Mouse (Mus musculus) retina, postnatal 7 days (tissue): Measurements from ENCODE around the gene Tmem248.
"Not testable (repeated sequence)": the region's sequence is repeated elsewhere in the genome, so short reads cannot be mapped to it uniquely, and the experiment has no call there.

Source experiments
- DNase-seq: peaks from one replicate; pipeline ENCODE4 v3.0.0-alpha.2; 2012; ENCODE audit warnings: low read depth, low spot score

Tmem248 gene

GRCm38 (mm10) chr5:130255799-130256525 is 39.1 kb downstream of the Tmem248 start:
- not testable (repeated sequence) for DNase-seq

GRCm38 (mm10) chr5:130256678-130257271 is 39.9 kb downstream of the Tmem248 start:
- DNase-seq = peak; percentile 96

GRCm38 (mm10) chr5:130257303-130257702 is 40.4 kb downstream of the Tmem248 start:
- DNase-seq = no peak

- DNase-seq = no peak
Observed at GRCm38 (mm10) chr5:130263454-130263853, 46.6 kb downstream of the Tmem248 start.

GRCm38 (mm10) chr5:130264433-130265005 is 47.6 kb downstream of the Tmem248 start:
- DNase-seq = no peak

GRCm38 (mm10) chr5:130266651-130267050 is 49.8 kb downstream of the Tmem248 start:
- no peak for DNase-seq

- no peak for DNase-seq
Observed at GRCm38 (mm10) chr5:130267316-130267715, 50.4 kb downstream of the Tmem248 start.

GRCm38 (mm10) chr5:130268976-130269375 is 52.1 kb downstream of the Tmem248 start:
- no peak for DNase-seq

GRCm38 (mm10) chr5:130272344-130272743 is 55.5 kb downstream of the Tmem248 start:
- no peak for DNase-seq

- DNase-seq = no peak
Observed at GRCm38 (mm10) chr5:130273046-130273445, 56.2 kb downstream of the Tmem248 start.

- no peak for DNase-seq
Observed at GRCm38 (mm10) chr5:130275509-130275908, 58.6 kb downstream of the Tmem248 start.

GRCm38 (mm10) chr5:130278011-130278472 is 61.2 kb downstream of the Tmem248 start:
- no peak for DNase-seq

- DNase-seq = no peak
Observed at GRCm38 (mm10) chr5:130283079-130283732, 66.3 kb downstream of the Tmem248 start.

GRCm38 (mm10) chr5:130288106-130288505 is 71.2 kb downstream of the Tmem248 start:
- no peak for DNase-seq

- no peak for DNase-seq
Observed at GRCm38 (mm10) chr5:130290242-130290641, 73.4 kb downstream of the Tmem248 start.

- no peak for DNase-seq
Observed at GRCm38 (mm10) chr5:130290775-130291174, 73.9 kb downstream of the Tmem248 start.

GRCm38 (mm10) chr5:130292976-130293375 is 76.1 kb downstream of the Tmem248 start:
- no peak for DNase-seq
